Mouse (Mus musculus) 3134 (cell line): ENCODE data around the gene Rhd.

ENCODE experiments used
- DNase-seq: peaks from one replicate; pipeline ENCODE4 v3.0.0-alpha.2; 2011; ENCODE audit warnings: low spot score; ENCODE audit not compliant: insufficient read length; ENCODE audit errors: extremely low read depth

The Rhd gene

GRCm38 (mm10) chr4:134929536-134929935 lies 65.2 kb downstream of the Rhd start:
- no peak for DNase-seq

- no peak for DNase-seq
Measured at GRCm38 (mm10) chr4:134930190-134930589, 65.9 kb downstream of the Rhd start.

GRCm38 (mm10) chr4:134930684-134931481 lies 66.5 kb downstream of the Rhd start, which contains the start of gene Syf2:
Syf2 (plus strand) TSS chr4:134930898.
- DNase-seq = peak; percentile 96

GRCm38 (mm10) chr4:134937240-134938176 lies 73.2 kb downstream of the Rhd start:
- no peak for DNase-seq

- no peak for DNase-seq
Measured at GRCm38 (mm10) chr4:134939900-134940299, 75.6 kb downstream of the Rhd start.

GRCm38 (mm10) chr4:134943758-134944538 lies 79.6 kb downstream of the Rhd start:
- DNase-seq = no peak
